Comparison of ENCODE assay signal across 29 mouse cellular contexts in genomic region chr3:111787847-111788246, GRCm38 (mm10).
DNase-seq lines count a peak whose midpoint lies in the region; ATAC-seq lines count a peak whose summit lies in the region.
"Had no signal": no experiment of that assay in that cellular context is flagged by ENCODE, and none has a peak within 500 bp of the region (broad histone marks: within the 10 kb centered on the region; RNA-seq: fewer than 3 reads in every experiment).

No protein-coding gene starts in this region.

- H3K9me3 ChIP-seq in hindbrain, embryonic 11.5 days (ENCODE audit: control insufficient read depth, low read length) = no peaks in the 10 kb centered on the region
- H3K9me3 ChIP-seq in hindbrain, embryonic 14.5 days (ENCODE audit: control insufficient read depth, low read length) = no peaks in the 10 kb centered on the region
- H3K9me3 ChIP-seq in embryonic facial prominence, embryonic 12.5 days = no peaks in the 10 kb centered on the region
- H3K9me3 ChIP-seq: embryonic facial prominence, embryonic 13.5 days; forebrain, embryonic 12.5 days; forebrain, embryonic 15.5 days; G1E; heart, embryonic 10.5 days; heart, embryonic 13.5 days; hindbrain, embryonic 12.5 days; intestine, embryonic 15.5 days had no signal

- H3K4me3 ChIP-seq in hindbrain, embryonic 11.5 days (ENCODE audit: low read depth, low read length) = no peak overlapping the region
- H3K4me3 ChIP-seq in hindbrain, embryonic 14.5 days (replicated peaks; ENCODE audit: low read length) = no peak overlapping the region
- no peak overlapping the region for H3K4me3 ChIP-seq in embryonic facial prominence, embryonic 12.5 days
- H3K4me3 ChIP-seq: embryonic facial prominence, embryonic 13.5 days; erythroblast, embryonic 14.5 days; forebrain, embryonic 12.5 days; forebrain, embryonic 15.5 days; heart, adult 2 months; heart, embryonic 10.5 days; heart, embryonic 13.5 days; hindbrain, embryonic 12.5 days; intestine, embryonic 15.5 days had no signal

- no peak overlapping the region for H3K27ac ChIP-seq in hindbrain, embryonic 11.5 days (ENCODE audit: low read depth, low read length)
- no peak overlapping the region for H3K27ac ChIP-seq in hindbrain, embryonic 14.5 days
- H3K27ac ChIP-seq in embryonic facial prominence, embryonic 12.5 days = no peak overlapping the region
- H3K27ac ChIP-seq: embryonic facial prominence, embryonic 13.5 days; forebrain, embryonic 12.5 days; forebrain, embryonic 15.5 days; heart, adult 2 months; heart, embryonic 10.5 days; heart, embryonic 13.5 days; hindbrain, embryonic 12.5 days; intestine, embryonic 15.5 days had no signal

- intact Hi-C loops in gastrocnemius, postnatal 14 days (cut with DNase I; ENCODE audit: low total_unique reads) = no loop called here

- H3K4me2 ChIP-seq in hindbrain, embryonic 11.5 days (replicated peaks; ENCODE audit: low read depth, low read length) = no peak overlapping the region
- H3K4me2 ChIP-seq in hindbrain, embryonic 14.5 days (replicated peaks) = no peak overlapping the region
- H3K4me2 ChIP-seq in embryonic facial prominence, embryonic 12.5 days (replicated peaks) = no peak overlapping the region
- H3K4me2 ChIP-seq: embryonic facial prominence, embryonic 13.5 days; forebrain, embryonic 12.5 days; forebrain, embryonic 15.5 days; heart, embryonic 13.5 days; hindbrain, embryonic 12.5 days; intestine, embryonic 15.5 days had no signal

- DNase-seq in hindbrain, embryonic 11.5 days (ENCODE audit: low spot score) = peak; percentile 2
- DNase-seq in hindbrain, embryonic 14.5 days (ENCODE audit: low spot score) = no peak
- DNase-seq in embryo, embryonic 10.5 days (ENCODE audit: low spot score) = peak; percentile 22
- DNase-seq in gastrocnemius, postnatal 14 days = no peak
- DNase-seq in adrenal gland, adult 8-10 months = no peak
- DNase-seq: adrenal gland, postnatal 14 days; B cell, adult 2 months; cerebellum, adult 11 months; cerebellum, adult 2 months; cerebellum, adult 9-11 months; cerebellum, postnatal 25 days; gastrocnemius, postnatal 36 days; heart, adult 2 months; heart, postnatal 14 days; heart, postnatal 4 days; kidney, adult 18-20 months had no signal

- H3K9ac ChIP-seq in hindbrain, embryonic 11.5 days (ENCODE audit: low read depth, low read length) = no peak overlapping the region
- H3K9ac ChIP-seq in hindbrain, embryonic 14.5 days = no peak overlapping the region
- no peak overlapping the region for H3K9ac ChIP-seq in embryonic facial prominence, embryonic 12.5 days
- H3K9ac ChIP-seq: embryonic facial prominence, embryonic 13.5 days; forebrain, embryonic 12.5 days; forebrain, embryonic 15.5 days; heart, embryonic 13.5 days; hindbrain, embryonic 12.5 days; intestine, embryonic 15.5 days had no signal

- no peaks in the 10 kb centered on the region for H3K36me3 ChIP-seq in hindbrain, embryonic 11.5 days (ENCODE audit: control insufficient read depth, insufficient read depth, low read length)
- H3K36me3 ChIP-seq in hindbrain, embryonic 14.5 days (replicated peaks; ENCODE audit: control insufficient read depth, insufficient read depth) = no peaks in the 10 kb centered on the region
- H3K36me3 ChIP-seq in embryonic facial prominence, embryonic 12.5 days = no peaks in the 10 kb centered on the region
- H3K36me3 ChIP-seq: embryonic facial prominence, embryonic 13.5 days; forebrain, embryonic 12.5 days; forebrain, embryonic 15.5 days; G1E; heart, embryonic 10.5 days; heart, embryonic 13.5 days; hindbrain, embryonic 12.5 days; intestine, embryonic 15.5 days had no signal

- WGBS in hindbrain, embryonic 11.5 days = 78% methylated on average over 1 of the region's 1 CpGs
- 82% methylated on average over 1 of the region's 1 CpGs for WGBS in hindbrain, embryonic 14.5 days
- WGBS in embryonic facial prominence, embryonic 12.5 days = 71% methylated on average over 1 of the region's 1 CpGs

- no peaks in the 10 kb centered on the region for H3K27me3 ChIP-seq in hindbrain, embryonic 11.5 days (ENCODE audit: control insufficient read depth, insufficient read depth, low read length)
- H3K27me3 ChIP-seq in hindbrain, embryonic 14.5 days (ENCODE audit: control insufficient read depth, insufficient read depth, low read length) = no peaks in the 10 kb centered on the region
- H3K27me3 ChIP-seq in embryonic facial prominence, embryonic 12.5 days = no peaks in the 10 kb centered on the region
- H3K27me3 ChIP-seq: CH12.LX; embryonic facial prominence, embryonic 13.5 days; forebrain, embryonic 12.5 days; forebrain, embryonic 15.5 days; heart, embryonic 13.5 days; hindbrain, embryonic 12.5 days; intestine, embryonic 15.5 days; Patski had no signal

- no peaks in the 10 kb centered on the region for H3K4me1 ChIP-seq in hindbrain, embryonic 11.5 days (replicated peaks; ENCODE audit: control insufficient read depth, insufficient read depth, low read length)
- no peaks in the 10 kb centered on the region for H3K4me1 ChIP-seq in hindbrain, embryonic 14.5 days (replicated peaks; ENCODE audit: control insufficient read depth, insufficient read depth, low read length)
- H3K4me1 ChIP-seq in embryonic facial prominence, embryonic 12.5 days = no peaks in the 10 kb centered on the region
- H3K4me1 ChIP-seq: embryonic facial prominence, embryonic 13.5 days; forebrain, embryonic 12.5 days; forebrain, embryonic 15.5 days; heart, embryonic 10.5 days; heart, embryonic 13.5 days; hindbrain, embryonic 12.5 days; intestine, embryonic 15.5 days had no signal

- peak; percentile 51; the same call in 1 of the 2 replicates for ATAC-seq in hindbrain, embryonic 11.5 days (ENCODE audit: low FRiP score)
- ATAC-seq in hindbrain, embryonic 14.5 days (ENCODE audit: low FRiP score) = no peak
- 0 out of 2 replicates have a peak, but pooled peaks have one; percentile 52 for ATAC-seq in embryonic facial prominence, embryonic 12.5 days (ENCODE audit: insufficient number of reproducible peaks, insufficient read depth, low FRiP score, low TSS enrichment)
- ATAC-seq: forebrain, embryonic 15.5 days; hindbrain, embryonic 16.5 days; intestine, embryonic 15.5 days; Patski had no signal

Comparison
In these comparisons a context has a peak if more than half of its experiments do, and no peak if none do; other contexts are left out.
1. DNase-seq: peak in hindbrain, embryonic 11.5 days (single experiment) and embryo, embryonic 10.5 days (single experiment); none in hindbrain, embryonic 14.5 days (single experiment), gastrocnemius, postnatal 14 days (single experiment) and adrenal gland, adult 8-10 months (single experiment).